Mouse (Mus musculus) embryonic facial prominence, embryonic 13.5 days (tissue): ENCODE measurements around the gene Gm13694. TPM values are rescaled to one million over a fixed set of nuclear protein-coding genes. Genes with fewer than 3 reads are reported as not detected.
"Not testable (repeated sequence)": the region's sequence is repeated elsewhere in the genome, so short reads cannot be mapped to it uniquely, and the experiment has no call there.

Source experiments
- ATAC-seq: fragments of 200-750 bp; cut with Nextera tagmentation; 2 replicates; pipeline ENCODE4 v1.8.0; 2017; ENCODE audit warnings: low read depth; ENCODE audit not compliant: insufficient number of reproducible peaks, insufficient read depth, low FRiP score, low TSS enrichment
- H3K27ac ChIP-seq: fragments of 300-500 bp; sonication (generic); 2 replicates; pipeline ENCODE4 v1.5.1; 2015; ENCODE audit warnings: moderate library complexity, mild to moderate bottlenecking, inconsistent platforms
- H3K27me3 ChIP-seq: fragments of 300-500 bp; sonication (generic); 2 replicates; pipeline ENCODE4 v1.6.1; 2015; ENCODE audit warnings: mild to moderate bottlenecking, inconsistent platforms
- H3K36me3 ChIP-seq: fragments of 300-500 bp; sonication (generic); 2 replicates; pipeline ENCODE4 v1.6.1; 2015; ENCODE audit warnings: mild to moderate bottlenecking, inconsistent platforms
- H3K4me1 ChIP-seq: fragments of 300-500 bp; sonication (generic); 2 replicates; pipeline ENCODE4 v1.6.1; 2015; ENCODE audit warnings: inconsistent platforms
- H3K4me2 ChIP-seq: fragments of 300-500 bp; sonication (generic); 2 replicates; pipeline ENCODE4 v1.6.1; 2015; ENCODE audit warnings: moderate library complexity, mild to moderate bottlenecking, inconsistent platforms
- H3K4me3 ChIP-seq: fragments of 300-500 bp; sonication (generic); 2 replicates; pipeline ENCODE4 v1.5.1; 2015; ENCODE audit warnings: mild to moderate bottlenecking, inconsistent platforms
- H3K9ac ChIP-seq: fragments of 300-500 bp; sonication (generic); 2 replicates; pipeline ENCODE4 v1.6.1; 2015; ENCODE audit warnings: mild to moderate bottlenecking, inconsistent platforms
- H3K9me3 ChIP-seq: fragments of 300-500 bp; sonication (generic); 2 replicates; pipeline ENCODE4 v1.6.1; 2016; ENCODE audit warnings: inconsistent platforms
- WGBS: fragments of 180-500 bp; shearing (Covaris S2); methylation state at CpG from one replicate; pipeline ENCODE4 v1.1.7; 2015; ENCODE audit warnings: mixed read lengths; 5-methylcytosine and 5-hydroxymethylcytosine counted together
- polyA plus RNA-seq: library from polyadenylated mRNA; unstranded; fragments of >200 nt; fragmentation: Nextera tagmentation; extraction: Ambion mirVana; gene quantifications from 2 replicates; pipeline ENCODE4 v1.2.1, GENCODE M21; 2015

Gene Gm13694
- polyA plus RNA-seq, 1 experiment from 2014 or later = not detected

GRCm38 (mm10) chr2:83994526-83994925 is 15.8 kb downstream of the Gm13694 start:
- 76% methylated on average over 2 of the region's 3 CpGs for WGBS
- H3K4me3 ChIP-seq, H3K4me1 ChIP-seq, H3K27ac ChIP-seq, H3K36me3 ChIP-seq, H3K27me3 ChIP-seq, H3K9ac ChIP-seq, H3K9me3 ChIP-seq, ATAC-seq, H3K4me2 ChIP-seq: not testable (repeated sequence)

GRCm38 (mm10) chr2:84008913-84009312 is 30.2 kb downstream of the Gm13694 start:
- H3K9me3 ChIP-seq = no peaks in the 10 kb centered on the region
- H3K27me3 ChIP-seq = no peaks in the 10 kb centered on the region
- no peak overlapping the region for H3K27ac ChIP-seq
- no peak for ATAC-seq
- no peak overlapping the region for H3K4me3 ChIP-seq
- peaks cover 3% of the 10 kb centered on the region; the same call in 1 of the 2 replicates for H3K4me1 ChIP-seq
- no peaks in the 10 kb centered on the region for H3K36me3 ChIP-seq
- WGBS = 49% methylated on average over 1 of the region's 1 CpGs
- H3K9ac ChIP-seq = no peak overlapping the region
- H3K4me2 ChIP-seq = no peak overlapping the region

- H3K4me2 ChIP-seq = no peak overlapping the region
- WGBS = 80% methylated on average over 3 of the region's 3 CpGs
Measured at GRCm38 (mm10) chr2:84009818-84010217, 31.1 kb downstream of the Gm13694 start.

GRCm38 (mm10) chr2:84014572-84014971 is 35.8 kb downstream of the Gm13694 start:
- H3K4me2 ChIP-seq = no peak overlapping the region
- H3K9ac ChIP-seq = no peak overlapping the region
- ATAC-seq = no peak
- H3K9me3 ChIP-seq = no peaks in the 10 kb centered on the region
- no peak overlapping the region for H3K4me3 ChIP-seq
- H3K36me3 ChIP-seq = no peaks in the 10 kb centered on the region
- H3K27ac ChIP-seq = no peak overlapping the region
- peaks cover 6% of the 10 kb centered on the region; the same call in 1 of the 2 replicates for H3K4me1 ChIP-seq
- H3K27me3 ChIP-seq = no peaks in the 10 kb centered on the region
- WGBS = 66% methylated on average over 6 of the region's 6 CpGs

More at GRCm38 (mm10) chr2:84009818-84010217, 31.1 kb downstream of the Gm13694 start:
- H3K36me3 ChIP-seq = no peaks in the 10 kb centered on the region
- no peak overlapping the region for H3K4me3 ChIP-seq
- H3K9ac ChIP-seq = no peak overlapping the region
- peaks cover 3% of the 10 kb centered on the region; the same call in 1 of the 2 replicates for H3K4me1 ChIP-seq
- no peaks in the 10 kb centered on the region for H3K27me3 ChIP-seq
- ATAC-seq = no peak
- H3K27ac ChIP-seq = no peak overlapping the region
- no peaks in the 10 kb centered on the region for H3K9me3 ChIP-seq

- H3K9ac ChIP-seq, H3K27ac ChIP-seq, ATAC-seq, H3K4me3 ChIP-seq, H3K4me2 ChIP-seq, H3K27me3 ChIP-seq, H3K36me3 ChIP-seq, H3K9me3 ChIP-seq: not testable (repeated sequence)
- peaks cover 10% of the 10 kb centered on the region for H3K4me1 ChIP-seq
- 83% methylated on average over 5 of the region's 5 CpGs for WGBS
Measured at GRCm38 (mm10) chr2:84016291-84016690, 37.6 kb downstream of the Gm13694 start.

GRCm38 (mm10) chr2:84018330-84018729 is 39.6 kb downstream of the Gm13694 start:
- no peak overlapping the region for H3K4me3 ChIP-seq
- no peak overlapping the region for H3K9ac ChIP-seq
- no peak overlapping the region for H3K27ac ChIP-seq
- no peak overlapping the region for H3K4me2 ChIP-seq
- no peaks in the 10 kb centered on the region for H3K27me3 ChIP-seq
- no peaks in the 10 kb centered on the region for H3K9me3 ChIP-seq
- H3K36me3 ChIP-seq = no peaks in the 10 kb centered on the region
- H3K4me1 ChIP-seq = peaks cover 10% of the 10 kb centered on the region
- ATAC-seq = no peak
- WGBS = 31% methylated on average over 3 of the region's 3 CpGs

- Histone ChIP-seq H3K27ac (no peak overlapping the region), H3K4me1 (peaks cover 10% of the 10 kb centered on the region), H3K36me3 (no peaks in the 10 kb centered on the region), H3K4me2 (no peak overlapping the region), H3K9me3 (no peaks in the 10 kb centered on the region), H3K9ac (no peak overlapping the region), H3K27me3 (no peaks in the 10 kb centered on the region), H3K4me3 (no peak overlapping the region)
- 64% methylated on average over 8 of the region's 8 CpGs for WGBS
- no peak for ATAC-seq
Measured at GRCm38 (mm10) chr2:84019519-84020305, 41.0 kb downstream of the Gm13694 start.

GRCm38 (mm10) chr2:84021930-84022329 is 43.2 kb downstream of the Gm13694 start:
- no peak overlapping the region for H3K27ac ChIP-seq
- 87% methylated on average over 2 of the region's 2 CpGs for WGBS

GRCm38 (mm10) chr2:84022905-84023304 is 44.2 kb downstream of the Gm13694 start:
- H3K4me1 ChIP-seq = peaks cover 10% of the 10 kb centered on the region
- H3K9me3 ChIP-seq = no peaks in the 10 kb centered on the region
- no peak overlapping the region for H3K9ac ChIP-seq
- 79% methylated on average over 2 of the region's 2 CpGs for WGBS
- H3K4me2 ChIP-seq = no peak overlapping the region
- H3K4me3 ChIP-seq = no peak overlapping the region
- no peaks in the 10 kb centered on the region for H3K36me3 ChIP-seq
- no peaks in the 10 kb centered on the region; the same call in 1 of the 2 replicates for H3K27me3 ChIP-seq
- ATAC-seq = no peak
- H3K27ac ChIP-seq = no peak overlapping the region

More at GRCm38 (mm10) chr2:84021930-84022329, 43.2 kb downstream of the Gm13694 start:
- H3K27me3 ChIP-seq = no peaks in the 10 kb centered on the region; the same call in 1 of the 2 replicates
- no peaks in the 10 kb centered on the region for H3K9me3 ChIP-seq
- no peaks in the 10 kb centered on the region for H3K36me3 ChIP-seq
- H3K4me2 ChIP-seq = no peak overlapping the region
- ATAC-seq = no peak
- H3K4me1 ChIP-seq = peaks cover 10% of the 10 kb centered on the region
- no peak overlapping the region for H3K9ac ChIP-seq
- no peak overlapping the region for H3K4me3 ChIP-seq

- no peaks in the 10 kb centered on the region for H3K36me3 ChIP-seq
- WGBS = 78% methylated on average over 2 of the region's 2 CpGs
- H3K4me1 ChIP-seq = peaks cover 10% of the 10 kb centered on the region
- no peaks in the 10 kb centered on the region; the same call in 1 of the 2 replicates for H3K27me3 ChIP-seq
- no peak overlapping the region for H3K4me3 ChIP-seq
- H3K9ac ChIP-seq = no peak overlapping the region
- no peaks in the 10 kb centered on the region for H3K9me3 ChIP-seq
- no peak overlapping the region for H3K27ac ChIP-seq
- ATAC-seq = no peak
- H3K4me2 ChIP-seq = no peak overlapping the region
Measured at GRCm38 (mm10) chr2:84023319-84023718, 44.6 kb downstream of the Gm13694 start.

- ATAC-seq = no peak
- WGBS = 70% methylated on average over 4 of the region's 4 CpGs
- Histone ChIP-seq H3K9ac (no peak overlapping the region), H3K9me3 (no peaks in the 10 kb centered on the region), H3K27ac (no peak overlapping the region), H3K36me3 (no peaks in the 10 kb centered on the region), H3K4me2 (no peak overlapping the region), H3K27me3 (no peaks in the 10 kb centered on the region; the same call in 1 of the 2 replicates), H3K4me1 (no peaks in the 10 kb centered on the region), H3K4me3 (no peak overlapping the region)
Measured at GRCm38 (mm10) chr2:84025217-84025616, 46.5 kb downstream of the Gm13694 start.
